Comparison of ENCODE assay signal across 8 mouse cellular contexts in genomic region chr7:66199391-66199831, GRCm38 (mm10).
DNase-seq lines count a peak whose midpoint lies in the region; ATAC-seq lines count a peak whose summit lies in the region.

No protein-coding gene starts in this region.

- no peak overlapping the region for H3K27ac ChIP-seq in kidney, embryonic 14.5 days (ENCODE audit: low read depth, low read length)
- peak overlapping the region; percentile 7; the same call in 1 of the 2 replicates for H3K27ac ChIP-seq in forebrain, embryonic 16.5 days (ENCODE audit: low read length)
- H3K27ac ChIP-seq in hindbrain, embryonic 11.5 days (ENCODE audit: low read depth, low read length) = peak overlapping the region; percentile 4; the same call in 1 of the 2 replicates
- peak overlapping the region; percentile 79 for H3K27ac ChIP-seq in liver, embryonic 15.5 days (replicated peaks)

- no peaks in the 10 kb centered on the region for H3K36me3 ChIP-seq in kidney, embryonic 14.5 days (ENCODE audit: control insufficient read depth, insufficient read depth, low read length)
- no peaks in the 10 kb centered on the region for H3K36me3 ChIP-seq in forebrain, embryonic 16.5 days (ENCODE audit: control insufficient read depth, insufficient read depth)
- H3K36me3 ChIP-seq in hindbrain, embryonic 11.5 days (ENCODE audit: control insufficient read depth, insufficient read depth, low read length) = no peaks in the 10 kb centered on the region
- no peaks in the 10 kb centered on the region for H3K36me3 ChIP-seq in liver, embryonic 15.5 days (replicated peaks)

- no peak overlapping the region for H3K9ac ChIP-seq in kidney, embryonic 14.5 days (ENCODE audit: low read depth, low read length)
- 0 out of 2 replicates have a peak overlapping the region, but pooled peaks have one; percentile 22 for H3K9ac ChIP-seq in forebrain, embryonic 16.5 days (replicated peaks; ENCODE audit: low read depth, low read length)
- no peak overlapping the region for H3K9ac ChIP-seq in hindbrain, embryonic 11.5 days (ENCODE audit: low read depth, low read length)
- H3K9ac ChIP-seq in liver, embryonic 15.5 days = peak overlapping the region; percentile 13

- peaks cover 5% of the 10 kb centered on the region; the same call in 1 of the 2 replicates for H3K4me1 ChIP-seq in kidney, embryonic 14.5 days (ENCODE audit: control insufficient read depth, insufficient read depth, low read length)
- H3K4me1 ChIP-seq in forebrain, embryonic 16.5 days (replicated peaks; ENCODE audit: control insufficient read depth, insufficient read depth, low read length) = no peaks in the 10 kb centered on the region
- no peaks in the 10 kb centered on the region for H3K4me1 ChIP-seq in hindbrain, embryonic 11.5 days (replicated peaks; ENCODE audit: control insufficient read depth, insufficient read depth, low read length)
- H3K4me1 ChIP-seq in liver, embryonic 15.5 days (replicated peaks) = peaks cover 69% of the 10 kb centered on the region

- H3K4me3 ChIP-seq in kidney, embryonic 14.5 days (ENCODE audit: low read length) = no peak overlapping the region
- H3K4me3 ChIP-seq in forebrain, embryonic 16.5 days (replicated peaks; ENCODE audit: low read length) = no peak overlapping the region
- H3K4me3 ChIP-seq in hindbrain, embryonic 11.5 days (ENCODE audit: low read depth, low read length) = no peak overlapping the region
- H3K4me3 ChIP-seq in liver, embryonic 15.5 days (replicated peaks) = no peak overlapping the region

- 78% methylated on average over 5 of the region's 5 CpGs for WGBS in kidney, embryonic 14.5 days
- 80% methylated on average over 5 of the region's 5 CpGs for WGBS in forebrain, embryonic 16.5 days
- WGBS in hindbrain, embryonic 11.5 days = 76% methylated on average over 5 of the region's 5 CpGs
- 55% methylated on average over 5 of the region's 5 CpGs for WGBS in liver, embryonic 15.5 days (ENCODE audit: insufficient replicate concordance)

- no peak overlapping the region for H3K4me2 ChIP-seq in kidney, embryonic 14.5 days (replicated peaks; ENCODE audit: low read depth, low read length)
- no peak overlapping the region for H3K4me2 ChIP-seq in forebrain, embryonic 16.5 days (ENCODE audit: low read length)
- H3K4me2 ChIP-seq in hindbrain, embryonic 11.5 days (replicated peaks; ENCODE audit: low read depth, low read length) = no peak overlapping the region
- peak overlapping the region; percentile 3; the same call in 1 of the 2 replicates for H3K4me2 ChIP-seq in liver, embryonic 15.5 days

- ATAC-seq in kidney, embryonic 14.5 days (ENCODE audit: low FRiP score, low TSS enrichment) = peak; percentile 45; the same call in 1 of the 2 replicates
- ATAC-seq in forebrain, embryonic 16.5 days = no peak
- ATAC-seq in hindbrain, embryonic 11.5 days (ENCODE audit: low FRiP score) = no peak
- 0 out of 2 replicates have a peak, but pooled peaks have one; percentile 8 for ATAC-seq in liver, embryonic 15.5 days (ENCODE audit: insufficient read depth)
- no peak for ATAC-seq in activated CD4-positive, CD25-positive, alpha-beta regulatory T cell, adult 4 months

- H3K27me3 ChIP-seq in kidney, embryonic 14.5 days (ENCODE audit: control insufficient read depth, insufficient read depth, low read length) = no peaks in the 10 kb centered on the region
- H3K27me3 ChIP-seq in forebrain, embryonic 16.5 days (replicated peaks; ENCODE audit: control insufficient read depth, insufficient read depth, low read length) = no peaks in the 10 kb centered on the region
- H3K27me3 ChIP-seq in hindbrain, embryonic 11.5 days (ENCODE audit: control insufficient read depth, insufficient read depth, low read length) = no peaks in the 10 kb centered on the region
- no peaks in the 10 kb centered on the region for H3K27me3 ChIP-seq in liver, embryonic 15.5 days

- 0 out of 2 replicates have a peak, but pooled peaks cover under 1% of the 10 kb centered on the region for H3K9me3 ChIP-seq in kidney, embryonic 14.5 days (ENCODE audit: control insufficient read depth, low read length)
- H3K9me3 ChIP-seq in forebrain, embryonic 16.5 days (ENCODE audit: control insufficient read depth, low read length) = no peaks in the 10 kb centered on the region
- no peaks in the 10 kb centered on the region for H3K9me3 ChIP-seq in hindbrain, embryonic 11.5 days (ENCODE audit: control insufficient read depth, low read length)
- no peaks in the 10 kb centered on the region for H3K9me3 ChIP-seq in liver, embryonic 15.5 days (replicated peaks)

- no peak for DNase-seq in kidney, adult 18-20 months
- peak; percentile 71 for DNase-seq in MN1 (ENCODE audit: low spot score)
- DNase-seq in hindbrain, embryonic 11.5 days (ENCODE audit: low spot score) = no peak
- DNase-seq in yolk sac, embryonic 10.5 days (ENCODE audit: low spot score) = peak; percentile 58

Comparison
In these comparisons a context has a peak if more than half of its experiments do, and no peak if none do; other contexts are left out.
1. ATAC-seq: peak in kidney, embryonic 14.5 days (single experiment) and liver, embryonic 15.5 days (single experiment); none in forebrain, embryonic 16.5 days (single experiment), hindbrain, embryonic 11.5 days (single experiment) and activated CD4-positive, CD25-positive, alpha-beta regulatory T cell, adult 4 months (single experiment).
2. H3K9ac ChIP-seq: peak in forebrain, embryonic 16.5 days (single experiment) and liver, embryonic 15.5 days (single experiment); none in kidney, embryonic 14.5 days (single experiment) and hindbrain, embryonic 11.5 days (single experiment).
3. DNase-seq: peak in MN1 (single experiment) and yolk sac, embryonic 10.5 days (single experiment); none in kidney, adult 18-20 months (single experiment) and hindbrain, embryonic 11.5 days (single experiment).